Mouse (Mus musculus) liver (tissue): ENCODE measurements at regions not wholly inside any gene's neighbourhood (a gene's known extent, or its start where the extent isn't known, plus 50 kb on each side); places are given as distances from the start of the nearest gene placed in this dataset.

Experiments
- DNase-seq: peaks from one replicate; pipeline ENCODE4 v3.0.0-alpha.2; 2020; ENCODE audit warnings: mixed read lengths

GRCm38 (mm10) chr9:67699846-67700579, 59.2 kb upstream of the C2cd4b start:
- DNase-seq = peak; percentile 21

- no peak for DNase-seq
Observed at GRCm38 (mm10) chr9:67708246-67708960, 50.8 kb upstream of the C2cd4b start.
